Mouse (Mus musculus) kidney, embryonic 14.5 days (tissue): ENCODE measurements at regions not wholly inside any gene's neighbourhood (a gene's known extent, or its start where the extent isn't known, plus 50 kb on each side); places are given as distances from the start of the nearest gene placed in this dataset.
"Not testable (repeated sequence)": the region's sequence is repeated elsewhere in the genome, so short reads cannot be mapped to it uniquely, and the experiment has no call there.

Experiments
- ATAC-seq: fragments of 200-750 bp; cut with Nextera tagmentation; 2 replicates; pipeline ENCODE4 v1.8.0; 2017; ENCODE audit warnings: moderate number of reproducible peaks, mild to moderate bottlenecking, moderate TSS enrichment, moderate library complexity; ENCODE audit not compliant: low FRiP score, low TSS enrichment
- H3K27ac ChIP-seq: fragments of 300-500 bp; sonication (generic); 2 replicates; pipeline ENCODE4 v1.5.1; 2014; ENCODE audit warnings: low read depth, mild to moderate bottlenecking, low read length, moderate library complexity, mixed read lengths
- H3K27me3 ChIP-seq: fragments of 300-500 bp; sonication (generic); 2 replicates; pipeline ENCODE4 v1.6.1; 2014; ENCODE audit warnings: mild to moderate bottlenecking, low read length; ENCODE audit not compliant: control insufficient read depth, insufficient read depth
- H3K36me3 ChIP-seq: fragments of 300-500 bp; sonication (generic); 2 replicates; pipeline ENCODE4 v1.6.1; 2014; ENCODE audit warnings: low read length, mixed read lengths; ENCODE audit not compliant: control insufficient read depth, insufficient read depth
- H3K4me1 ChIP-seq: fragments of 300-500 bp; sonication (generic); 2 replicates; pipeline ENCODE4 v1.6.1; 2014; ENCODE audit warnings: low read length, mixed read lengths; ENCODE audit not compliant: control insufficient read depth, insufficient read depth
- H3K4me2 ChIP-seq: fragments of 300-500 bp; sonication (generic); replicated peaks from 2 replicates; pipeline ENCODE4 v1.6.1; 2014; ENCODE audit warnings: low read depth, mild to moderate bottlenecking, low read length
- H3K4me3 ChIP-seq: fragments of 300-500 bp; sonication (generic); 2 replicates; pipeline ENCODE4 v1.5.1; 2014; ENCODE audit warnings: mild to moderate bottlenecking, low read length
- H3K9ac ChIP-seq: fragments of 300-500 bp; sonication (generic); 2 replicates; pipeline ENCODE4 v1.6.1; 2014; ENCODE audit warnings: low read depth, mild to moderate bottlenecking, low read length, moderate library complexity
- H3K9me3 ChIP-seq: fragments of 300-500 bp; sonication (generic); 2 replicates; pipeline ENCODE4 v1.6.1; 2016; ENCODE audit warnings: low read length; ENCODE audit not compliant: control insufficient read depth
- whole genome bisulfite sequencing: fragments of 180-500 bp; shearing (Covaris S2); extraction: QIAGEN DNeasy Blood & Tissue Kit; methylation state at CpG from one replicate; pipeline ENCODE4 v1.1.7; 2014; 5-methylcytosine and 5-hydroxymethylcytosine counted together

GRCm38 (mm10) chr15:24407691-24408090 lies 1005.9 kb downstream of the Basp1 start:
- Histone ChIP-seq H3K4me3 (no peak overlapping the region), H3K36me3 (no peaks in the 10 kb centered on the region), H3K9me3 (no peaks in the 10 kb centered on the region), H3K27ac (no peak overlapping the region), H3K27me3 (no peaks in the 10 kb centered on the region), H3K4me1 (no peaks in the 10 kb centered on the region), H3K9ac (no peak overlapping the region), H3K4me2 (no peak overlapping the region)
- no peak for ATAC-seq
- WGBS = 62% methylated on average over 3 of the region's 3 CpGs

- Histone ChIP-seq H3K27ac (no peak overlapping the region), H3K9me3 (no peaks in the 10 kb centered on the region), H3K36me3 (no peaks in the 10 kb centered on the region), H3K4me3 (no peak overlapping the region), H3K4me2 (no peak overlapping the region), H3K4me1 (no peaks in the 10 kb centered on the region), H3K27me3 (no peaks in the 10 kb centered on the region), H3K9ac (no peak overlapping the region)
- ATAC-seq = no peak
- WGBS = 75% methylated on average over 1 of the region's 1 CpGs
Measured at GRCm38 (mm10) chr15:24405305-24405704, 1008.3 kb downstream of the Basp1 start.

- no peak for ATAC-seq
- no peaks in the 10 kb centered on the region for H3K9me3 ChIP-seq
- 78% methylated on average over 2 of the region's 2 CpGs for WGBS
Measured at GRCm38 (mm10) chr15:24400088-24400487, 1013.5 kb downstream of the Basp1 start.

GRCm38 (mm10) chr15:24358398-24358797 lies 1055.2 kb downstream of the Basp1 start:
- H3K27me3 ChIP-seq = no peaks in the 10 kb centered on the region
- H3K4me3 ChIP-seq = no peak overlapping the region
- ATAC-seq = no peak
- no peak overlapping the region for H3K27ac ChIP-seq
- WGBS = 90% methylated on average over 8 of the region's 8 CpGs
- H3K9me3 ChIP-seq = no peaks in the 10 kb centered on the region
- H3K36me3 ChIP-seq = no peaks in the 10 kb centered on the region
- H3K9ac ChIP-seq = no peak overlapping the region
- H3K4me2 ChIP-seq = no peak overlapping the region
- H3K4me1 ChIP-seq = no peaks in the 10 kb centered on the region

More at GRCm38 (mm10) chr15:24400088-24400487, 1013.5 kb downstream of the Basp1 start:
- H3K9ac ChIP-seq = no peak overlapping the region
- no peaks in the 10 kb centered on the region for H3K36me3 ChIP-seq
- no peak overlapping the region for H3K27ac ChIP-seq
- H3K4me2 ChIP-seq = no peak overlapping the region
- no peak overlapping the region for H3K4me3 ChIP-seq
- H3K4me1 ChIP-seq = no peaks in the 10 kb centered on the region
- no peaks in the 10 kb centered on the region for H3K27me3 ChIP-seq

GRCm38 (mm10) chr15:24348975-24349560 lies 1064.5 kb downstream of the Basp1 start:
- Histone ChIP-seq H3K9me3 (no peaks in the 10 kb centered on the region), H3K4me2 (no peak overlapping the region), H3K27ac (no peak overlapping the region), H3K4me3 (no peak overlapping the region), H3K27me3 (no peaks in the 10 kb centered on the region), H3K36me3 (no peaks in the 10 kb centered on the region), H3K9ac (no peak overlapping the region), H3K4me1 (no peaks in the 10 kb centered on the region)
- WGBS = 86% methylated on average over 1 of the region's 1 CpGs
- no peak for ATAC-seq

- not testable (repeated sequence) for ATAC-seq, H3K4me1 ChIP-seq, H3K36me3 ChIP-seq, H3K9me3 ChIP-seq, H3K4me3 ChIP-seq, H3K9ac ChIP-seq, H3K27me3 ChIP-seq, H3K27ac ChIP-seq, H3K4me2 ChIP-seq
- WGBS = 90% methylated on average over 1 of the region's 1 CpGs
Measured at GRCm38 (mm10) chr15:24335876-24336275, 1077.7 kb downstream of the Basp1 start.

GRCm38 (mm10) chr15:24303123-24303522 lies 1110.4 kb downstream of the Basp1 start:
- H3K4me2 ChIP-seq, H3K4me3 ChIP-seq, H3K36me3 ChIP-seq, H3K27ac ChIP-seq, H3K27me3 ChIP-seq, H3K4me1 ChIP-seq, H3K9ac ChIP-seq, ATAC-seq, H3K9me3 ChIP-seq: not testable (repeated sequence)
- 86% methylated on average over 3 of the region's 3 CpGs for WGBS

GRCm38 (mm10) chr15:24297236-24297635 lies 1116.3 kb downstream of the Basp1 start:
- Histone ChIP-seq H3K9me3 (no peaks in the 10 kb centered on the region), H3K27ac (no peak overlapping the region), H3K4me2 (no peak overlapping the region), H3K27me3 (no peaks in the 10 kb centered on the region), H3K9ac (no peak overlapping the region), H3K4me1 (no peaks in the 10 kb centered on the region), H3K4me3 (no peak overlapping the region), H3K36me3 (no peaks in the 10 kb centered on the region)
- ATAC-seq = no peak

GRCm38 (mm10) chr15:24296798-24297197 lies 1116.8 kb downstream of the Basp1 start:
- Histone ChIP-seq H3K4me3 (no peak overlapping the region), H3K9ac (no peak overlapping the region), H3K4me2 (no peak overlapping the region), H3K27me3 (no peaks in the 10 kb centered on the region), H3K4me1 (no peaks in the 10 kb centered on the region), H3K36me3 (no peaks in the 10 kb centered on the region), H3K9me3 (no peaks in the 10 kb centered on the region), H3K27ac (no peak overlapping the region)
- ATAC-seq = no peak
- 94% methylated on average over 7 of the region's 7 CpGs for WGBS
